Mouse (Mus musculus) left cerebral cortex, adult 6 months (tissue): Measurements from ENCODE around the gene Cdkn3. TPM values are rescaled to one million over a fixed set of nuclear protein-coding genes. Genes with fewer than 3 reads are reported as not detected.

Source experiments
- long read RNA-seq, 2 experiments: library from polyadenylated mRNA; unstranded; transcript quantifications; one replicate each; pipeline ENCODE4 v2.0.0; 2019 to 2020
- polyA plus RNA-seq: library from polyadenylated mRNA; unstranded; fragments of <200 nt; fragmentation: Nextera tagmentation; gene quantifications from 2 replicates; pipeline ENCODE4 v1.2.3, GENCODE M21; 2021

Gene Cdkn3
- 2.5 and 2.7 TPM in 2 replicates for polyA plus RNA-seq
- long read RNA-seq, experiment 1, partial matches to known transcripts = 0 of 2 reads
- long read RNA-seq, experiment 1, other reads (novel, unspliced or antisense) = 1 of 2 reads
- long read RNA-seq, experiment 2, partial matches to known transcripts = 0 of 9 reads
- long read RNA-seq, experiment 2, other reads (novel, unspliced or antisense) = 8 of 9 reads

GRCm38 (mm10) chr14:46760355-46761029 is at the start of gene Cdkn3:
Gene Cdkn3, plus strand, starts transcription at chr14:46760541.

GRCm38 (mm10) chr14:46787787-46788504 is 27.6 kb downstream of the Cdkn3 start, which contains the start of gene Cnih1:
Gene Cnih1, minus strand, starts transcription at chr14:46788411.

Other genes with a start within 250 kb of the Cdkn3 start
- gene Cnih1, start 27.9 kb downstream of the Cdkn3 start, polyA plus RNA-seq = 194 and 198 TPM in 2 replicates
- 43.0 and 65.0 TPM in 2 replicates for gene Gmfb, start 61.7 kb downstream of the Cdkn3 start, polyA plus RNA-seq
- gene Cgrrf1, start 71.6 kb downstream of the Cdkn3 start, polyA plus RNA-seq = 45.2 and 45.5 TPM in 2 replicates
- 3.9 and 5.6 TPM in 2 replicates for gene Samd4, start 122.3 kb downstream of the Cdkn3 start, polyA plus RNA-seq